Mouse (Mus musculus) inflammation-experienced regulatory T-cells, adult 16 weeks (primary cell): ENCODE data around the gene Gm14326. TPM values are rescaled to one million over a fixed set of nuclear protein-coding genes. Genes with fewer than 3 reads are reported as not detected.

Source experiments
- polyA plus RNA-seq: library from polyadenylated mRNA; unstranded; fragments of 100-300 nt; shearing (Covaris generic); gene quantifications from one replicate; pipeline ENCODE4 v1.2.1, GENCODE M21; 2017

Gene Gm14326
- polyA plus RNA-seq = 11.3 TPM

DNA sequence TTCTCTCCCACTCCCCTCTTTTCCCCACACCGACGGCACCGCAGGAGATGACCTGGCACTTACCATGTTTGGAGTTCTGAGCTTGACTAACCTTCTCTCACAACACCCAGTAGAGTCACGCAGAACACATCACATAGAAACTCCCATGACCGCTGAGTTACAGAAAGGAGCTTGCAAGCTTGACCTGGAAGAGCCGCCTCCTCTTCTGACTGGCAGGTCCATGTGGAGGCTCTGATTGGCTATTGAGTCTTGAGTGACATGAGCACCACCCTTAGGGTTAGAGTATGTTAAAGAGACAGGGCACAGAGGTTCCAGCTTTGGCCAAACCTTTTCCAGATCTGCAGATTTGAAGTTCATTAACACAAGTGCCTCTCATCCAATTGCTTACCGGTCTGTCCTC lies at the start of gene Gm14326:
Gene Gm14326, minus strand, starts transcription at position 153 of the 400 bp plus-strand sequence.

DNA sequence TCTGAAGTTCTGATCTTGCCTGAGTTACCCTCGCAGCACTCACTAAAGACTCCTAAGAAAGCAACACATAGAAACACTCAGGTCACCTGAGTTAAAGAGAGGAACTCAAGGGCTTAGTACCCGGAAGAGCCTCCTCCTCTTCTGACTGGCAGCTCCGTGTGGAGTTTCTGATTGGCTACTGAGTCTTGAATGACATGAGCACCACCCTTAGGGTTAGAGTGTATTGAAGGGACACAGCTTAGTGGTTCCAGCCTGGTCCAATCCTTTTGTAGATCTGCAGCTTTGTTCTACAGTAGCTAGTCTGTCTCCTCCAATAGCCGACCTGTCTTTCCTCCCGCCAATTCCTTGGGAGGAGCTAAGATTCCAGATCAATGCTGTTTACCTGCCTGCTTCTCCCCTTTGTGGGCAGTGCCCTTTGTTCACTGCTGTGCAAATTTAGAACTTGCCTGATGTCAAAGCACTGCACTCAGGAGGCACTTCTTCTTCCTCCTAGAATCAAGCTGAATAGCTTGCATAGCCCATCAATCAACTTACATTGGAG lies 31.5 kb downstream of the Gm14326 start, which contains the start of gene Zfp972:
Gene Zfp972, minus strand, starts transcription at position 51 of the 541 bp plus-strand sequence.

DNA sequence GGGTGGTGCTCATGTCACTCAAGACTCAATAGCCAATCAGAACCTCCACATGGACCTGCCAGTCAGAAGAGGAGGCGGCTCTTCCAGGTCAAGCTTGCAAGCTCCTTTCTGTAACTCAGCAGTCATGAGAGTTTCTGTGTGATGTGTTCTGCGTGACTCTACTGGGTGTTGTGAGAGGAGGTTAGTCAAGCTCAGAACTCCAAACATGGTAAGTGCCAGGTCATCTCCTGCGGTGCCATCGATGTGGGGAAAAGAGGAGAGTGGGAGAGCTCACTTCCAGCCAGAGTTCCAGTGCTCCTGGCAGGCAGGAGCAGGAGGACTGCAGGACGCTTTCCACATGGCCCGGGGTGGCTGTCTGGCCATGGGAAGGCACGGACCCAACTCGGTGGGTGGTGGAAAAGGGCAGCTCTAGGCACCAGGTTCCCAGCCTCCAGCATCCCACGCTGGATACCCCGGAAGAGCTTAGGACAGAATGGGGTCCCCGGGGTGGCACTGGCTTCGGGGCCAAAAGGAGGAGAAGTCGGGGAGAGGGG lies 60.0 kb downstream of the Gm14326 start, which contains the start of gene Gm14327:
Gene Gm14327, plus strand, starts transcription at position 51 of the 533 bp plus-strand sequence.

Other genes starting within 250 kb of the Gm14326 start
- gene Gm14322, start 198.0 kb downstream of the Gm14326 start, polyA plus RNA-seq = 0.55 TPM
- gene Gm14325, start 117.0 kb downstream of the Gm14326 start, polyA plus RNA-seq = 17.6 TPM
- 1.2 TPM for gene Gm14327, start 60.2 kb downstream of the Gm14326 start, polyA plus RNA-seq
- gene Zfp972, start 31.7 kb downstream of the Gm14326 start, polyA plus RNA-seq = not detected
- gene Zfp971, start 66.0 kb upstream of the Gm14326 start, polyA plus RNA-seq = 15.7 TPM
- 10.8 TPM for gene Zfp931, start 121.2 kb upstream of the Gm14326 start, polyA plus RNA-seq
- 0.71 TPM for gene Phactr3, start 161.7 kb upstream of the Gm14326 start, polyA plus RNA-seq